Mouse (Mus musculus) layer of hippocampus, adult 2 months (tissue): ENCODE results near the gene Golga1. TPM values are rescaled to one million over a fixed set of nuclear protein-coding genes. Genes with fewer than 3 reads are reported as not detected.

Experiments
- DNase-seq, 2 experiments: peaks; one replicate each; pipeline ENCODE4 v3.0.0; 2022; ENCODE audit warnings: low spot score in 2 of 2
- H3K27ac ChIP-seq: fragments of 200-600 bp; 2 replicates; pipeline ENCODE4 v1.8.1; 2022
- H3K4me3 ChIP-seq: fragments of 200-600 bp; 2 replicates; pipeline ENCODE4 v1.8.1; 2022; ENCODE audit warnings: mild to moderate bottlenecking
- CTCF ChIP-seq: fragments of 200-600 bp; conservative IDR thresholded peaks from 2 replicates; pipeline ENCODE4 v1.8.1; 2022; ENCODE audit warnings: antibody characterized with exemption, mild to moderate bottlenecking, moderate library complexity
- total RNA-seq, 2 experiments: library from RNA; stranded (reverse); gene quantifications; 2 replicates each; pipeline ENCODE4 v1.2.3; 2021

Gene Golga1
- total RNA-seq, 2 experiments from 2014 or later = 36.2 to 42.5 TPM

GRCm38 (mm10) chr2:39004372-39004771, 61.0 kb downstream of the Golga1 start:
- no peak for DNase-seq
- H3K4me3 ChIP-seq = peak overlapping the region; percentile 81
- no peak for TF ChIP-seq CTCF
- H3K27ac ChIP-seq = peak overlapping the region; percentile 93

GRCm38 (mm10) chr2:39003512-39003911, 61.8 kb downstream of the Golga1 start:
- H3K27ac ChIP-seq = no peak overlapping the region
- DNase-seq = no peak
- H3K4me3 ChIP-seq = no peak overlapping the region; the same call in 1 of the 2 replicates
- no peak for TF ChIP-seq CTCF

GRCm38 (mm10) chr2:39003106-39003505, 62.2 kb downstream of the Golga1 start:
- TF ChIP-seq CTCF = no peak
- no peak overlapping the region for H3K4me3 ChIP-seq
- H3K27ac ChIP-seq = no peak overlapping the region
- DNase-seq = no peak

- no peak for DNase-seq
- no peak overlapping the region for H3K4me3 ChIP-seq
- TF ChIP-seq CTCF = no peak
- H3K27ac ChIP-seq = no peak overlapping the region
Measured at GRCm38 (mm10) chr2:39001866-39002265, 63.5 kb downstream of the Golga1 start.

- DNase-seq = no peak
- H3K4me3 ChIP-seq = no peak overlapping the region
- no peak for TF ChIP-seq CTCF
- no peak overlapping the region for H3K27ac ChIP-seq
Measured at GRCm38 (mm10) chr2:39000587-39000919, 64.8 kb downstream of the Golga1 start.

GRCm38 (mm10) chr2:38999910-39000586, 65.3 kb downstream of the Golga1 start:
- Histone ChIP-seq H3K27ac (no peak overlapping the region), H3K4me3 (no peak overlapping the region)
- no peak for TF ChIP-seq CTCF
- DNase-seq = no peak

- no peak for TF ChIP-seq CTCF
- Histone ChIP-seq H3K27ac (no peak overlapping the region), H3K4me3 (no peak overlapping the region)
- no peak for DNase-seq
Measured at GRCm38 (mm10) chr2:38999381-38999780, 66.0 kb downstream of the Golga1 start.

- DNase-seq = peak; percentile 85 to 89
- H3K27ac ChIP-seq = peak within 1 kb of the TSS; percentile 86
- peak; percentile 99 for TF ChIP-seq CTCF
- peak within 1 kb of the TSS; percentile 67 for H3K4me3 ChIP-seq
Measured at GRCm38 (mm10) chr2:38997386-38998374, 67.7 kb downstream of the Golga1 start, which contains the start of gene Wdr38. Gene Wdr38, plus strand, starts transcription at chr2:38997476.

- Histone ChIP-seq H3K4me3 (no peak overlapping the region), H3K27ac (no peak overlapping the region)
- DNase-seq = no peak
- no peak for TF ChIP-seq CTCF
Measured at GRCm38 (mm10) chr2:38992452-38992851, 72.9 kb downstream of the Golga1 start.

GRCm38 (mm10) chr2:38992004-38992403, 73.3 kb downstream of the Golga1 start:
- Histone ChIP-seq H3K4me3 (no peak overlapping the region), H3K27ac (no peak overlapping the region)
- DNase-seq = no peak
- TF ChIP-seq CTCF = no peak

GRCm38 (mm10) chr2:38988929-38989328, 76.4 kb downstream of the Golga1 start:
- no peak for TF ChIP-seq CTCF
- Histone ChIP-seq H3K4me3 (no peak overlapping the region), H3K27ac (no peak overlapping the region)
- DNase-seq = no peak

GRCm38 (mm10) chr2:38987803-38988510, 77.4 kb downstream of the Golga1 start:
- no peak for DNase-seq
- no peak for TF ChIP-seq CTCF
- no peak overlapping the region for H3K4me3 ChIP-seq
- no peak overlapping the region for H3K27ac ChIP-seq

GRCm38 (mm10) chr2:38987371-38987770, 78.0 kb downstream of the Golga1 start:
- Histone ChIP-seq H3K4me3 (no peak overlapping the region), H3K27ac (no peak overlapping the region)
- DNase-seq = no peak
- TF ChIP-seq CTCF = no peak
